Mouse (Mus musculus) neural tube, embryonic 14.5 days (tissue): ENCODE measurements around the gene Serpinb13. TPM values are rescaled to one million over a fixed set of nuclear protein-coding genes. Genes with fewer than 3 reads are reported as not detected.

Experiments
- ATAC-seq: fragments of 200-750 bp; cut with Nextera tagmentation; 2 replicates; pipeline ENCODE4 v1.8.0; 2017; ENCODE audit warnings: low read depth, mild to moderate bottlenecking, moderate TSS enrichment, moderate library complexity
- H3K27ac ChIP-seq: fragments of 300-500 bp; sonication (generic); 2 replicates; pipeline ENCODE4 v1.5.1; 2014; ENCODE audit warnings: low read depth, mild to moderate bottlenecking, control low read depth, low read length, moderate library complexity, mixed read lengths
- H3K27me3 ChIP-seq: fragments of 300-500 bp; sonication (generic); 2 replicates; pipeline ENCODE4 v1.6.1; 2014; ENCODE audit warnings: low read length; ENCODE audit not compliant: control insufficient read depth, insufficient read depth
- H3K36me3 ChIP-seq: fragments of 300-500 bp; sonication (generic); 2 replicates; pipeline ENCODE4 v1.6.1; 2014; ENCODE audit warnings: low read length, mixed read lengths; ENCODE audit not compliant: control insufficient read depth, insufficient read depth
- H3K4me1 ChIP-seq: fragments of 300-500 bp; sonication (generic); 2 replicates; pipeline ENCODE4 v1.6.1; 2014; ENCODE audit warnings: low read length; ENCODE audit not compliant: control insufficient read depth, insufficient read depth
- H3K4me2 ChIP-seq: fragments of 300-500 bp; sonication (generic); 2 replicates; pipeline ENCODE4 v1.6.1; 2014; ENCODE audit warnings: mild to moderate bottlenecking, low read depth, low read length, control low read depth
- H3K4me3 ChIP-seq: fragments of 300-500 bp; sonication (generic); 2 replicates; pipeline ENCODE4 v1.5.1; 2014; ENCODE audit warnings: low read depth, low read length, control low read depth, mixed read lengths
- H3K9ac ChIP-seq: fragments of 300-500 bp; sonication (generic); replicated peaks from 2 replicates; pipeline ENCODE4 v1.6.1; 2014; ENCODE audit warnings: low read depth, mild to moderate bottlenecking, control low read depth, low read length, mixed read lengths
- H3K9me3 ChIP-seq: fragments of 300-500 bp; sonication (generic); 2 replicates; pipeline ENCODE4 v1.6.1; 2016; ENCODE audit warnings: low read length; ENCODE audit not compliant: control insufficient read depth
- WGBS: fragments of 180-500 bp; shearing (Covaris S2); extraction: QIAGEN DNeasy Blood & Tissue Kit; methylation state at CpG from one replicate; pipeline ENCODE4 v1.1.7; 2014; 5-methylcytosine and 5-hydroxymethylcytosine counted together
- polyA plus RNA-seq: library from polyadenylated mRNA; unstranded; fragments of >200 nt; fragmentation: Nextera tagmentation; extraction: Ambion mirVana; gene quantifications from 2 replicates; pipeline ENCODE4 v1.2.1, GENCODE M21; 2014

Serpinb13 gene
- polyA plus RNA-seq: not detected in 2 replicates

GRCm38 (mm10) chr1:106980684-106981083 lies at the start of gene Serpinb13:
Serpinb13 (plus strand) TSS chr1:106980984.
- Histone ChIP-seq H3K4me1 (no peaks in the 10 kb centered on the region), H3K36me3 (no peaks in the 10 kb centered on the region), H3K9me3 (no peaks in the 10 kb centered on the region), H3K27me3 (no peaks in the 10 kb centered on the region), H3K27ac (no peak within 1 kb of the TSS), H3K9ac (no peak within 1 kb of the TSS), H3K4me2 (no peak within 1 kb of the TSS), H3K4me3 (no peak within 1 kb of the TSS)
- no peak for ATAC-seq

GRCm38 (mm10) chr1:106931954-106932353 lies 48.8 kb upstream of the Serpinb13 start:
- no peaks in the 10 kb centered on the region for H3K27me3 ChIP-seq
- H3K9ac ChIP-seq: no peak overlapping the region
- no peak for ATAC-seq
- no peaks in the 10 kb centered on the region for H3K36me3 ChIP-seq
- H3K27ac ChIP-seq: no peak overlapping the region
- no peaks in the 10 kb centered on the region for H3K4me1 ChIP-seq
- H3K9me3 ChIP-seq: no peaks in the 10 kb centered on the region
- 87% methylated on average over 4 of the region's 4 CpGs for WGBS
- no peak overlapping the region for H3K4me2 ChIP-seq
- no peak overlapping the region for H3K4me3 ChIP-seq

DNA sequence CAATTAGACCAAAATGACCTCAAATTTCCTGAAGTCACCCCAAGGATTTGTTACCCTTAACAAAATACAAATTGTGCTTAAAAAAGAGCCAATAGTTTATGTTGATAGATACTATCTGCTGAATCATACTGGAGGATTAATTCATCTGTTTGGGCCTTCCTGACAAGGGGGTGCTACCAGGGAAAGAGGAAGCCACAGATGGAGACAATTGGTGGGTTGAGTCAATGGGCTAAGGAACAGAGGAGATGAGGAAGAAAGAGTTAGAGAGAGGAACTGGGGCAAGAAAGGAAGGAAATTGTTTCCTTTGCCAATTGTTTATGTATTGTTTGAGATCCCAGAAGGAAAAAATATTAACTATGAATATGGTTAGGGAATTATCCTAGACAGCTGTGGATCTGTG lies 47.1 kb upstream of the Serpinb13 start:
- Histone ChIP-seq H3K4me2 (no peak overlapping the region), H3K27ac (no peak overlapping the region), H3K27me3 (no peaks in the 10 kb centered on the region), H3K9ac (no peak overlapping the region), H3K36me3 (no peaks in the 10 kb centered on the region), H3K4me3 (no peak overlapping the region), H3K4me1 (no peaks in the 10 kb centered on the region), H3K9me3 (no peaks in the 10 kb centered on the region)
- ATAC-seq: no peak

- Histone ChIP-seq H3K4me2 (no peak within 1 kb of the TSS), H3K4me3 (no peak within 1 kb of the TSS), H3K36me3 (no peaks in the 10 kb centered on the region), H3K4me1 (no peaks in the 10 kb centered on the region), H3K27ac (no peak within 1 kb of the TSS), H3K9me3 (no peaks in the 10 kb centered on the region), H3K27me3 (no peaks in the 10 kb centered on the region), H3K9ac (no peak within 1 kb of the TSS)
- WGBS: 85% methylated on average over 6 of the region's 6 CpGs
- no peak for ATAC-seq
These were observed 46.5 kb upstream of the Serpinb13 start, which contains the start of gene Serpinb12 for GRCm38 (mm10) chr1:106934265-106934664. Serpinb12 (plus strand) TSS chr1:106934449.

- Histone ChIP-seq H3K4me1 (no peaks in the 10 kb centered on the region), H3K4me2 (no peak overlapping the region), H3K36me3 (no peaks in the 10 kb centered on the region), H3K4me3 (no peak overlapping the region), H3K27ac (no peak overlapping the region), H3K9me3 (no peaks in the 10 kb centered on the region), H3K9ac (no peak overlapping the region), H3K27me3 (no peaks in the 10 kb centered on the region)
- no peak for ATAC-seq
- WGBS: 96% methylated on average over 1 of the region's 1 CpGs
These were observed 33.6 kb upstream of the Serpinb13 start for GRCm38 (mm10) chr1:106947217-106947616.

- no peak overlapping the region for H3K4me2 ChIP-seq
- no peak overlapping the region for H3K9ac ChIP-seq
- no peak overlapping the region for H3K4me3 ChIP-seq
- H3K27ac ChIP-seq: no peak overlapping the region
- no peaks in the 10 kb centered on the region for H3K9me3 ChIP-seq
- no peaks in the 10 kb centered on the region for H3K36me3 ChIP-seq
- ATAC-seq: no peak
- WGBS: 81% methylated on average over 3 of the region's 3 CpGs
- no peaks in the 10 kb centered on the region for H3K4me1 ChIP-seq
- no peaks in the 10 kb centered on the region for H3K27me3 ChIP-seq
These were observed 20.8 kb upstream of the Serpinb13 start for GRCm38 (mm10) chr1:106959981-106960380.

- H3K4me1 ChIP-seq: no peaks in the 10 kb centered on the region
- H3K27ac ChIP-seq: no peak overlapping the region
- 49% methylated on average over 3 of the region's 3 CpGs for WGBS
- H3K36me3 ChIP-seq: no peaks in the 10 kb centered on the region
- no peak overlapping the region for H3K9ac ChIP-seq
- no peak overlapping the region for H3K4me3 ChIP-seq
- ATAC-seq: no peak
- H3K4me2 ChIP-seq: no peak overlapping the region
- H3K9me3 ChIP-seq: no peaks in the 10 kb centered on the region
- H3K27me3 ChIP-seq: no peaks in the 10 kb centered on the region
These were observed 19.8 kb upstream of the Serpinb13 start for GRCm38 (mm10) chr1:106961023-106961422.

GRCm38 (mm10) chr1:106983092-106983491 lies 2.3 kb downstream of the Serpinb13 start:
- Histone ChIP-seq H3K9ac (no peak overlapping the region), H3K4me1 (no peaks in the 10 kb centered on the region), H3K27ac (no peak overlapping the region), H3K27me3 (no peaks in the 10 kb centered on the region), H3K9me3 (no peaks in the 10 kb centered on the region), H3K4me2 (no peak overlapping the region), H3K36me3 (no peaks in the 10 kb centered on the region), H3K4me3 (no peak overlapping the region)
- WGBS: 97% methylated on average over 1 of the region's 1 CpGs
- ATAC-seq: no peak

DNA sequence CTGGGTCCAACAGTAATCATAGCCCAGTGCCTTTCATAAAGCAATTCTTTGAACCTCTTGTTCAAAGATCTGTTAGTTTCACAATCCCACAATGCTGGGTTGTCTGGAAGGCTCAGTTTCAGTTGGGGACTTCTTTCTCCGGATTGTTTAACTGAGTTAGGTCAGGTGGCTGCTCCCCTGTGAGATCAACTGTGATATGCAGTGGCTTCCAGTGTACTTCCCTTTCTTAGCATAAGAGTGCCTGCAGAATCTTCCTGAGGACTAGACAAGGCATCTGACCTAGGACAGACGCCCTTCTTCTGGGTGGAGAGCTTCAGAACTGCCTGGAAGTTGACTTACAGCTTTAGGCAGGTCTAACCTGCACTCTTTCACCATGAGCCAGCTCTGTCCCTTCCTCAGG lies 3.1 kb downstream of the Serpinb13 start:
- no peaks in the 10 kb centered on the region for H3K4me1 ChIP-seq
- H3K4me2 ChIP-seq: no peak overlapping the region
- H3K27ac ChIP-seq: no peak overlapping the region
- H3K27me3 ChIP-seq: no peaks in the 10 kb centered on the region
- H3K9me3 ChIP-seq: no peaks in the 10 kb centered on the region
- no peak overlapping the region for H3K9ac ChIP-seq
- H3K4me3 ChIP-seq: no peak overlapping the region
- H3K36me3 ChIP-seq: no peaks in the 10 kb centered on the region
- ATAC-seq: no peak
- WGBS: 78% methylated on average over 2 of the region's 2 CpGs

- 84% methylated on average over 13 of the region's 13 CpGs for WGBS
- H3K9ac ChIP-seq: no peak overlapping the region
- H3K4me2 ChIP-seq: no peak overlapping the region
- H3K4me1 ChIP-seq: no peaks in the 10 kb centered on the region
- H3K4me3 ChIP-seq: no peak overlapping the region
- H3K27me3 ChIP-seq: no peaks in the 10 kb centered on the region
- no peak for ATAC-seq
- no peaks in the 10 kb centered on the region for H3K9me3 ChIP-seq
- no peaks in the 10 kb centered on the region for H3K36me3 ChIP-seq
- H3K27ac ChIP-seq: no peak overlapping the region
These were observed 19.6 kb downstream of the Serpinb13 start for GRCm38 (mm10) chr1:107000424-107000823.
